In genomic region chr15:57542630-57543029, GRCm38 (mm10) we compare ENCODE assay signal across 12 mouse cellular contexts.
DNase-seq lines count a peak whose midpoint lies in the region; ATAC-seq lines count a peak whose summit lies in the region.
"Had no signal": no experiment of that assay in that cellular context is flagged by ENCODE, and none has a peak within 500 bp of the region (broad histone marks: within the 10 kb centered on the region; RNA-seq: fewer than 3 reads in every experiment).

No protein-coding gene starts in this region.

- peak; percentile 18 for DNase-seq in forebrain, embryonic 14.5 days (ENCODE audit: low spot score)
- DNase-seq in left cerebral cortex, adult 18-20 months (ENCODE audit: low spot score in 2 of 2): peak; percentile 3 to 6
- DNase-seq in left cerebral cortex, adult 11 months (ENCODE audit: low spot score): no peak
- DNase-seq in ZHBTc4 (ENCODE audit: low read depth, low spot score): peak; percentile 7
- DNase-seq in left cerebral cortex, postnatal 4 days: peak; percentile 19
- no peak for DNase-seq in yolk sac, embryonic 10.5 days (ENCODE audit: low spot score)
- DNase-seq in adrenal gland, adult 8-10 months: no peak
- DNase-seq: adrenal gland, postnatal 25 days had no signal

- 29% methylated on average over 3 of the region's 3 CpGs for WGBS in forebrain, embryonic 14.5 days
- WGBS in forebrain, embryonic 16.5 days: 39% methylated on average over 3 of the region's 3 CpGs

- no peak for ATAC-seq in forebrain, embryonic 14.5 days
- no peak for ATAC-seq in forebrain, embryonic 16.5 days
- ATAC-seq: lung, postnatal 0 days had no signal

- H3K4me2 ChIP-seq in forebrain, embryonic 14.5 days (ENCODE audit: low read length): no peak overlapping the region
- no peak overlapping the region for H3K4me2 ChIP-seq in forebrain, embryonic 16.5 days (ENCODE audit: low read length)
- H3K4me2 ChIP-seq: neural tube, embryonic 13.5 days; stomach, embryonic 15.5 days had no signal

- no peak overlapping the region for H3K9ac ChIP-seq in forebrain, embryonic 14.5 days (ENCODE audit: low read length)
- H3K9ac ChIP-seq in forebrain, embryonic 16.5 days (replicated peaks; ENCODE audit: low read depth, low read length): no peak overlapping the region
- H3K9ac ChIP-seq: neural tube, embryonic 13.5 days; stomach, embryonic 15.5 days had no signal

- H3K27ac ChIP-seq in forebrain, embryonic 14.5 days (ENCODE audit: low read depth, low read length): no peak overlapping the region
- H3K27ac ChIP-seq in forebrain, embryonic 16.5 days (ENCODE audit: low read length): no peak overlapping the region
- H3K27ac ChIP-seq: neural tube, embryonic 13.5 days; stomach, embryonic 15.5 days had no signal

- H3K27me3 ChIP-seq in forebrain, embryonic 14.5 days (replicated peaks; ENCODE audit: control insufficient read depth, insufficient read depth, low read length): no peaks in the 10 kb centered on the region
- H3K27me3 ChIP-seq in forebrain, embryonic 16.5 days (replicated peaks; ENCODE audit: control insufficient read depth, insufficient read depth, low read length): no peaks in the 10 kb centered on the region
- H3K27me3 ChIP-seq: neural tube, embryonic 13.5 days; stomach, embryonic 15.5 days had no signal

- H3K4me3 ChIP-seq in forebrain, embryonic 14.5 days (ENCODE audit: low read depth, low read length): no peak overlapping the region
- no peak overlapping the region for H3K4me3 ChIP-seq in forebrain, embryonic 16.5 days (replicated peaks; ENCODE audit: low read length)
- H3K4me3 ChIP-seq: neural tube, embryonic 13.5 days; stomach, embryonic 15.5 days had no signal

- intact Hi-C loops in left cerebral cortex, postnatal 4 days (cut with DNase I): no loop called here

- no peaks in the 10 kb centered on the region for H3K9me3 ChIP-seq in forebrain, embryonic 14.5 days (replicated peaks; ENCODE audit: control insufficient read depth, low read length)
- no peaks in the 10 kb centered on the region; the same call in 1 of the 2 replicates for H3K9me3 ChIP-seq in forebrain, embryonic 16.5 days (ENCODE audit: control insufficient read depth, low read length)
- H3K9me3 ChIP-seq: neural tube, embryonic 13.5 days; stomach, embryonic 15.5 days had no signal

- no peaks in the 10 kb centered on the region for H3K36me3 ChIP-seq in forebrain, embryonic 14.5 days (ENCODE audit: control insufficient read depth, insufficient read depth, low read length)
- no peaks in the 10 kb centered on the region for H3K36me3 ChIP-seq in forebrain, embryonic 16.5 days (ENCODE audit: control insufficient read depth, insufficient read depth)
- H3K36me3 ChIP-seq: neural tube, embryonic 13.5 days; stomach, embryonic 15.5 days had no signal

- no peaks in the 10 kb centered on the region for H3K4me1 ChIP-seq in forebrain, embryonic 14.5 days (ENCODE audit: control insufficient read depth, insufficient read depth, low read length)
- H3K4me1 ChIP-seq in forebrain, embryonic 16.5 days (replicated peaks; ENCODE audit: control insufficient read depth, insufficient read depth, low read length): no peaks in the 10 kb centered on the region
- H3K4me1 ChIP-seq: neural tube, embryonic 13.5 days; stomach, embryonic 15.5 days had no signal

Comparison
In these comparisons a context has a peak if more than half of its experiments do, and no peak if none do; other contexts are left out.
1. DNase-seq: peak in forebrain, embryonic 14.5 days (single experiment), left cerebral cortex, adult 18-20 months (2 of 2), ZHBTc4 (single experiment) and left cerebral cortex, postnatal 4 days (single experiment); none in left cerebral cortex, adult 11 months (single experiment), yolk sac, embryonic 10.5 days (single experiment) and adrenal gland, adult 8-10 months (single experiment).